Mouse (Mus musculus): ENCODE data around the gene Pimreg. TPM values are rescaled to one million over a fixed set of nuclear protein-coding genes. Genes with fewer than 3 reads are reported as not detected.
A peak's percentile ranks its signal among the peaks of the same experiment; 100 is the strongest.

Gene Pimreg
- 0.81 and 1.4 TPM in 2 replicates for polyA plus RNA-seq (2012; rRNA removed)

GRCm38 (mm10) chr11:72041768-72042607, at the start of gene Pimreg:
Pimreg (plus strand) TSS chr11:72042032.
- no peak within 1 kb of the TSS for H3K27ac ChIP-seq (ENCODE audit: insufficient read depth, low read depth, low read length)
- no peaks in the 10 kb centered on the region for H3K27me3 ChIP-seq (ENCODE audit: control insufficient read depth, insufficient read depth, low read length)
- 2% methylated on average over 52 of the region's 52 CpGs for WGBS

GRCm38 (mm10) chr11:71992438-71992837, 49.4 kb upstream of the Pimreg start:
- Histone ChIP-seq H3K27me3 (ENCODE audit: control insufficient read depth, insufficient read depth, low read length) (no peaks in the 10 kb centered on the region), H3K4me1 (ENCODE audit: control insufficient read depth, insufficient read depth, insufficient read length, low read length) (peaks cover 5% of the 10 kb centered on the region; the same call in 1 of the 2 replicates), H3K27ac (ENCODE audit: insufficient read depth, low read depth, low read length) (no peak overlapping the region), H3K36me3 (ENCODE audit: control insufficient read depth, insufficient read depth, low read length) (no peaks in the 10 kb centered on the region), H3K4me3 (ENCODE audit: low read depth, low read length) (no peak overlapping the region)
- WGBS = 82% methylated on average over 12 of the region's 12 CpGs
- TF ChIP-seq POLR2A (IDR thresholded peaks at IDR 0.05; ENCODE audit: low read depth, low read length) = no peak
- TF ChIP-seq CTCF (IDR thresholded peaks at IDR 0.05; ENCODE audit: extremely low read depth, insufficient read length, insufficient replicate concordance, low read depth, low read length) = no peak

More at GRCm38 (mm10) chr11:72041768-72042607, at the start of gene Pimreg:
- H3K4me3 ChIP-seq (ENCODE audit: low read depth, low read length) = peak within 1 kb of the TSS; percentile 76
- H3K4me1 ChIP-seq (ENCODE audit: control insufficient read depth, insufficient read depth, insufficient read length, low read length) = peaks cover 8% of the 10 kb centered on the region
- no peaks in the 10 kb centered on the region for H3K36me3 ChIP-seq (ENCODE audit: control insufficient read depth, insufficient read depth, low read length)
- peak; percentile 19; the same call in 1 of the 2 replicates for TF ChIP-seq CTCF (IDR thresholded peaks at IDR 0.05; ENCODE audit: extremely low read depth, insufficient read length, insufficient replicate concordance, low read depth, low read length)
- TF ChIP-seq POLR2A (IDR thresholded peaks at IDR 0.05; ENCODE audit: low read depth, low read length) = no peak

- TF ChIP-seq POLR2A (IDR thresholded peaks at IDR 0.05; ENCODE audit: low read depth, low read length) (no peak), CTCF (IDR thresholded peaks at IDR 0.05; ENCODE audit: extremely low read depth, insufficient read length, insufficient replicate concordance, low read depth, low read length) (no peak)
- Histone ChIP-seq H3K27ac (ENCODE audit: insufficient read depth, low read depth, low read length) (no peak overlapping the region), H3K4me3 (ENCODE audit: low read depth, low read length) (peak overlapping the region; percentile 22), H3K4me1 (ENCODE audit: control insufficient read depth, insufficient read depth, insufficient read length, low read length) (peaks cover 5% of the 10 kb centered on the region; the same call in 1 of the 2 replicates), H3K36me3 (ENCODE audit: control insufficient read depth, insufficient read depth, low read length) (no peaks in the 10 kb centered on the region), H3K27me3 (ENCODE audit: control insufficient read depth, insufficient read depth, low read length) (no peaks in the 10 kb centered on the region)
- 11% methylated on average over 9 of the region's 9 CpGs for WGBS
These were observed 45.8 kb upstream of the Pimreg start for GRCm38 (mm10) chr11:71995968-71996511.

GRCm38 (mm10) chr11:71996805-71997204, 45.0 kb upstream of the Pimreg start:
- no peaks in the 10 kb centered on the region for H3K27me3 ChIP-seq (ENCODE audit: control insufficient read depth, insufficient read depth, low read length)
- no peak overlapping the region for H3K4me3 ChIP-seq (ENCODE audit: low read depth, low read length)
- no peaks in the 10 kb centered on the region for H3K36me3 ChIP-seq (ENCODE audit: control insufficient read depth, insufficient read depth, low read length)
- no peak for TF ChIP-seq CTCF (IDR thresholded peaks at IDR 0.05; ENCODE audit: extremely low read depth, insufficient read length, insufficient replicate concordance, low read depth, low read length)
- no peak overlapping the region for H3K27ac ChIP-seq (ENCODE audit: insufficient read depth, low read depth, low read length)
- WGBS = 23% methylated on average over 11 of the region's 11 CpGs
- H3K4me1 ChIP-seq (ENCODE audit: control insufficient read depth, insufficient read depth, insufficient read length, low read length) = peaks cover 5% of the 10 kb centered on the region; the same call in 1 of the 2 replicates

GRCm38 (mm10) chr11:72000194-72000593, 41.6 kb upstream of the Pimreg start:
- WGBS = 80% methylated on average over 6 of the region's 6 CpGs
- Histone ChIP-seq H3K27me3 (ENCODE audit: control insufficient read depth, insufficient read depth, low read length) (no peaks in the 10 kb centered on the region), H3K36me3 (ENCODE audit: control insufficient read depth, insufficient read depth, low read length) (no peaks in the 10 kb centered on the region), H3K4me1 (ENCODE audit: control insufficient read depth, insufficient read depth, insufficient read length, low read length) (peaks cover 5% of the 10 kb centered on the region; the same call in 1 of the 2 replicates), H3K4me3 (ENCODE audit: low read depth, low read length) (no peak overlapping the region), H3K27ac (ENCODE audit: insufficient read depth, low read depth, low read length) (no peak overlapping the region)
- no peak for TF ChIP-seq POLR2A (IDR thresholded peaks at IDR 0.05; ENCODE audit: low read depth, low read length)
- no peak for TF ChIP-seq CTCF (IDR thresholded peaks at IDR 0.05; ENCODE audit: extremely low read depth, insufficient read length, insufficient replicate concordance, low read depth, low read length)

GRCm38 (mm10) chr11:72002138-72002853, 39.5 kb upstream of the Pimreg start:
- 49% methylated on average over 13 of the region's 13 CpGs for WGBS

More at GRCm38 (mm10) chr11:72002138-72002853, 39.5 kb upstream of the Pimreg start:
- no peaks in the 10 kb centered on the region for H3K27me3 ChIP-seq (ENCODE audit: control insufficient read depth, insufficient read depth, low read length)
- no peak overlapping the region for H3K4me3 ChIP-seq (ENCODE audit: low read depth, low read length)
- H3K36me3 ChIP-seq (ENCODE audit: control insufficient read depth, insufficient read depth, low read length) = no peaks in the 10 kb centered on the region
- H3K27ac ChIP-seq (ENCODE audit: insufficient read depth, low read depth, low read length) = no peak overlapping the region
- TF ChIP-seq POLR2A (IDR thresholded peaks at IDR 0.05; ENCODE audit: low read depth, low read length) (no peak), CTCF (IDR thresholded peaks at IDR 0.05; ENCODE audit: extremely low read depth, insufficient read length, insufficient replicate concordance, low read depth, low read length) (peak; percentile 71; the same call in 1 of the 2 replicates)
- no peaks in the 10 kb centered on the region for H3K4me1 ChIP-seq (ENCODE audit: control insufficient read depth, insufficient read depth, insufficient read length, low read length)
